Mouse (Mus musculus): ENCODE measurements around the gene Lats2.
A peak's percentile ranks its signal among the peaks of the same experiment; 100 is the strongest.
"Not testable (repeated sequence)": the region's sequence is repeated elsewhere in the genome, so short reads cannot be mapped to it uniquely, and the experiment has no call there.

The Lats2 gene

GRCm38 (mm10) chr14:57692517-57693130 is 65.6 kb downstream of the Lats2 start:
- no peak for DNase-seq

- DNase-seq, result no peak
Measured at GRCm38 (mm10) chr14:57691316-57691715, 66.9 kb downstream of the Lats2 start.

- no peak for DNase-seq
Measured at GRCm38 (mm10) chr14:57690681-57691080, 67.5 kb downstream of the Lats2 start.

- DNase-seq, result not testable (repeated sequence)
Measured at GRCm38 (mm10) chr14:57688066-57688465, 70.1 kb downstream of the Lats2 start.

GRCm38 (mm10) chr14:57687441-57687840 is 70.7 kb downstream of the Lats2 start:
- no peak for DNase-seq

- no peak for DNase-seq
Measured at GRCm38 (mm10) chr14:57686647-57687046, 71.5 kb downstream of the Lats2 start.

GRCm38 (mm10) chr14:57684579-57684978 is 73.6 kb downstream of the Lats2 start:
- DNase-seq, result peak; percentile 52

- DNase-seq, result no peak
Measured at GRCm38 (mm10) chr14:57682751-57683150, 75.4 kb downstream of the Lats2 start.

GRCm38 (mm10) chr14:57679958-57680535 is 78.1 kb downstream of the Lats2 start:
- DNase-seq, result peak; percentile 73

- no peak for DNase-seq
Measured at GRCm38 (mm10) chr14:57679523-57679922, 78.7 kb downstream of the Lats2 start.

GRCm38 (mm10) chr14:57675481-57675880 is 82.7 kb downstream of the Lats2 start:
- DNase-seq, result no peak

- no peak for DNase-seq
Measured at GRCm38 (mm10) chr14:57665628-57665950, 92.6 kb downstream of the Lats2 start.

GRCm38 (mm10) chr14:57664822-57665627 is 93.2 kb downstream of the Lats2 start, which contains the start of gene Xpo4:
TSS of gene Xpo4 (minus strand) at chr14:57665430.
- DNase-seq, result peak; percentile 83

- DNase-seq, result no peak
Measured at GRCm38 (mm10) chr14:57664311-57664821, 93.8 kb downstream of the Lats2 start.

- no peak for DNase-seq
Measured at GRCm38 (mm10) chr14:57663630-57664029, 94.6 kb downstream of the Lats2 start.

GRCm38 (mm10) chr14:57658301-57658700 is 99.9 kb downstream of the Lats2 start:
- no peak for DNase-seq

- DNase-seq, result no peak
Measured at GRCm38 (mm10) chr14:57657500-57657899, 100.7 kb downstream of the Lats2 start.

- not testable (repeated sequence) for DNase-seq
Measured at GRCm38 (mm10) chr14:57656519-57656918, 101.7 kb downstream of the Lats2 start.

GRCm38 (mm10) chr14:57649501-57649900 is 108.7 kb downstream of the Lats2 start:
- no peak for DNase-seq

GRCm38 (mm10) chr14:57646155-57646554 is 112.0 kb downstream of the Lats2 start:
- no peak for DNase-seq

All from layer of hippocampus, adult 9-11 months (tissue).